ENCODE assay signal across 19 mouse cellular contexts in the genomic region with DNA sequence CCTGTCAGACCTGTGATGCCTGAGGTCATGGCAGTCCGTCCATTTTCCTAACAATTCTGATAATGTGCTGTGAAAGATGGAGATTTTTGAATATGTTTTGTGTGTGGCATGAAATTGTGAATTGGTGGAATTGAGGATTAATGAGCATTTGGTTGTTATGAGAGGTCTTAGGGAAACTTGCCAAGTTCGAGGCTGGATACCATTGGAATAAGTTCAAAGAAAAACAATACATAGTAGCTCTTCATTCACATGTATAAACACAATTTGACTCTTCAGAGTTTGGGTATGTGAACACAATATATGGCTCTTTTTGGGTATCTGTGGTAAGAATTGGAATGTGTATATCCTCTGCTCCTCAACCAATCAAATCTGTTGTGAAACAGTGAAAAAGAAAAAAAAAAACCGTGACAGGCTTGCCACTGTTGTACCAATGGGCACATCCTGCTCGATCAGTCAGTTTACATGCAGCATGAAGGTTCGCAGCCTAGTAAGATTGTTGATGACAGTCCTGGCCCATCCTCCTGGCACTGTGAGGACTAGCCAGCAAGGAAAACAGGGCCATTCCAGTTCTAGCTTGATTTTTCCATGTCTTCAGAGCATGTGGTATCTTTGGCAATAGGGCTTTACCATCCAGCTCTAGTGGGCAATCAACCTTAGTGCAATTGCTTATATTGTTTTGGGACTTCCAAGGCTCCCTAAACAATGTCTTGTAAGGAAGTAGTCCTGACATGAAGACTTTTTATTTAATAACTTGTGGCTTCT.
DNase-seq lines count a peak whose midpoint lies in the region; ATAC-seq and TF ChIP-seq lines count a peak whose summit lies in the region.
"Had no signal": no experiment of that assay in that cellular context is flagged by ENCODE, and none has a peak within 500 bp of the region (broad histone marks: within the 10 kb centered on the region; RNA-seq: fewer than 3 reads in every experiment).

No protein-coding gene starts in this region.

- no peak for ATAC-seq in midbrain, postnatal 0 days (ENCODE audit: low FRiP score)
- ATAC-seq in midbrain, embryonic 14.5 days (ENCODE audit: low FRiP score, low TSS enrichment), result no peak
- ATAC-seq: forebrain, embryonic 16.5 days had no signal

- no peaks in the 10 kb centered on the region for H3K9me3 ChIP-seq in heart, embryonic 10.5 days
- H3K9me3 ChIP-seq in midbrain, postnatal 0 days (ENCODE audit: low read length), result no peaks in the 10 kb centered on the region
- H3K9me3 ChIP-seq in midbrain, embryonic 14.5 days (ENCODE audit: control insufficient read depth, low read length), result no peaks in the 10 kb centered on the region
- no peaks in the 10 kb centered on the region for H3K9me3 ChIP-seq in limb, embryonic 10.5 days (replicated peaks)
- H3K9me3 ChIP-seq: embryonic facial prominence, embryonic 13.5 days; forebrain, embryonic 12.5 days had no signal

- H3K4me2 ChIP-seq in midbrain, postnatal 0 days (ENCODE audit: low read depth, low read length, poor library complexity, severe bottlenecking), result no peak overlapping the region
- no peak overlapping the region for H3K4me2 ChIP-seq in midbrain, embryonic 14.5 days (ENCODE audit: low read length)
- H3K4me2 ChIP-seq: embryonic facial prominence, embryonic 13.5 days; forebrain, embryonic 12.5 days; hindbrain, embryonic 14.5 days had no signal

- 88% methylated on average over 5 of the region's 5 CpGs for WGBS in heart, embryonic 10.5 days
- 84% methylated on average over 5 of the region's 5 CpGs for WGBS in midbrain, postnatal 0 days
- WGBS in midbrain, embryonic 14.5 days, result 88% methylated on average over 5 of the region's 5 CpGs
- 92% methylated on average over 5 of the region's 5 CpGs for whole genome bisulfite sequencing in limb, embryonic 10.5 days

- H3K27me3 ChIP-seq in heart, embryonic 10.5 days (ENCODE audit: insufficient read depth, poor library complexity, severe bottlenecking), result no peaks in the 10 kb centered on the region
- no peaks in the 10 kb centered on the region for H3K27me3 ChIP-seq in midbrain, postnatal 0 days (ENCODE audit: insufficient read depth, low read length)
- no peaks in the 10 kb centered on the region for H3K27me3 ChIP-seq in midbrain, embryonic 14.5 days (ENCODE audit: control insufficient read depth, insufficient read depth, low read length)
- no peaks in the 10 kb centered on the region for H3K27me3 ChIP-seq in limb, embryonic 10.5 days (ENCODE audit: low read depth, poor library complexity, severe bottlenecking)
- H3K27me3 ChIP-seq: CH12.LX; embryonic facial prominence, embryonic 13.5 days; forebrain, embryonic 12.5 days had no signal

- H3K27ac ChIP-seq in heart, embryonic 10.5 days, result no peak overlapping the region
- no peak overlapping the region for H3K27ac ChIP-seq in midbrain, postnatal 0 days (ENCODE audit: low read depth, low read length)
- H3K27ac ChIP-seq in midbrain, embryonic 14.5 days (replicated peaks; ENCODE audit: low read depth, low read length), result no peak overlapping the region
- no peak overlapping the region for H3K27ac ChIP-seq in limb, embryonic 10.5 days
- H3K27ac ChIP-seq: embryonic facial prominence, embryonic 13.5 days; forebrain, embryonic 12.5 days; hindbrain, embryonic 14.5 days had no signal

- no peak overlapping the region for H3K9ac ChIP-seq in midbrain, postnatal 0 days (replicated peaks; ENCODE audit: low read length, poor library complexity, severe bottlenecking)
- H3K9ac ChIP-seq in midbrain, embryonic 14.5 days (replicated peaks; ENCODE audit: low read length), result no peak overlapping the region
- H3K9ac ChIP-seq: embryonic facial prominence, embryonic 13.5 days; forebrain, embryonic 12.5 days; hindbrain, embryonic 14.5 days had no signal

- H3K4me1 ChIP-seq in heart, embryonic 10.5 days, result no peaks in the 10 kb centered on the region
- no peaks in the 10 kb centered on the region for H3K4me1 ChIP-seq in midbrain, postnatal 0 days (ENCODE audit: insufficient read depth, low read length)
- no peaks in the 10 kb centered on the region for H3K4me1 ChIP-seq in midbrain, embryonic 14.5 days (ENCODE audit: control insufficient read depth, insufficient read depth, low read length)
- no peaks in the 10 kb centered on the region for H3K4me1 ChIP-seq in limb, embryonic 10.5 days
- H3K4me1 ChIP-seq: embryonic facial prominence, embryonic 13.5 days; forebrain, embryonic 12.5 days had no signal

- H3K36me3 ChIP-seq in heart, embryonic 10.5 days, result peaks cover 63% of the 10 kb centered on the region
- H3K36me3 ChIP-seq in midbrain, postnatal 0 days (ENCODE audit: insufficient read depth, low read length), result peaks cover 36% of the 10 kb centered on the region
- peaks cover 67% of the 10 kb centered on the region for H3K36me3 ChIP-seq in midbrain, embryonic 14.5 days (ENCODE audit: control insufficient read depth, insufficient read depth, low read length)
- peaks cover 88% of the 10 kb centered on the region for H3K36me3 ChIP-seq in limb, embryonic 10.5 days

- no peak for TF ChIP-seq CTCF in midbrain, postnatal 0 days (IDR thresholded peaks at IDR 0.05)

- no peak overlapping the region for H3K4me3 ChIP-seq in heart, embryonic 10.5 days
- H3K4me3 ChIP-seq in midbrain, postnatal 0 days (ENCODE audit: low read depth, low read length), result no peak overlapping the region
- H3K4me3 ChIP-seq in midbrain, embryonic 14.5 days (replicated peaks; ENCODE audit: low read depth, low read length), result no peak overlapping the region
- H3K4me3 ChIP-seq in limb, embryonic 10.5 days, result no peak overlapping the region
- H3K4me3 ChIP-seq: embryonic facial prominence, embryonic 13.5 days; forebrain, embryonic 12.5 days had no signal

- DNase-seq in heart, embryonic 10.5 days (ENCODE audit: low spot score), result peak; percentile 39
- no peak for DNase-seq in heart, adult 18-20 months
- peak; percentile 6 for DNase-seq in midbrain, postnatal 0 days (ENCODE audit: low spot score)
- DNase-seq in midbrain, embryonic 14.5 days, result no peak
- peak; percentile 47 for DNase-seq in ZHBTc4 (ENCODE audit: low read depth, low spot score)
- no peak for DNase-seq in kidney, postnatal 14 days
- no peak for DNase-seq in limb, embryonic 10.5 days (ENCODE audit: low spot score)
- DNase-seq: adrenal gland, postnatal 14 days; cerebellum, adult 18-20 months; cerebellum, adult 9-11 months; cerebellum, postnatal 36 days; gastrocnemius, postnatal 10 days; heart, postnatal 10 days; heart, postnatal 4 days had no signal

Comparison
In these comparisons a context has a peak if more than half of its experiments do, and no peak if none do; other contexts are left out.
1. DNase-seq: peak in heart, embryonic 10.5 days (single experiment), midbrain, postnatal 0 days (single experiment) and ZHBTc4 (single experiment); none in heart, adult 18-20 months (0 of 2), midbrain, embryonic 14.5 days (single experiment), kidney, postnatal 14 days (single experiment) and limb, embryonic 10.5 days (single experiment).